Mouse (Mus musculus): ENCODE measurements at regions not wholly inside any gene's neighbourhood (a gene's known extent, or its start where the extent isn't known, plus 50 kb on each side); places are given as distances from the start of the nearest gene placed in this dataset.

GRCm38 (mm10) chr16:55460519-55460918 is 162.7 kb upstream of the Zpld1 start:
- DNase-seq (ENCODE audit: low spot score in 2 of 2) = no peak

- DNase-seq (ENCODE audit: low spot score in 2 of 2) = no peak
Observed at GRCm38 (mm10) chr16:55447581-55447980, 149.8 kb upstream of the Zpld1 start.

- DNase-seq (ENCODE audit: low spot score in 2 of 2) = no peak
Observed at GRCm38 (mm10) chr16:55442821-55443581, 145.2 kb upstream of the Zpld1 start.

GRCm38 (mm10) chr16:55435139-55435968 is 137.6 kb upstream of the Zpld1 start:
- no peak for DNase-seq (ENCODE audit: low spot score in 2 of 2)

- DNase-seq (ENCODE audit: low spot score in 2 of 2) = no peak
Observed at GRCm38 (mm10) chr16:55421569-55422342, 124.0 kb upstream of the Zpld1 start.

- no peak for DNase-seq (ENCODE audit: low spot score in 2 of 2)
Observed at GRCm38 (mm10) chr16:55420876-55421568, 123.2 kb upstream of the Zpld1 start.

GRCm38 (mm10) chr16:55418871-55419270 is 121.1 kb upstream of the Zpld1 start:
- DNase-seq (ENCODE audit: low spot score in 2 of 2) = no peak

- no peak for DNase-seq (ENCODE audit: low spot score in 2 of 2)
Observed at GRCm38 (mm10) chr16:55400818-55401217, 103.0 kb upstream of the Zpld1 start.

GRCm38 (mm10) chr16:55394864-55395263 is 97.1 kb upstream of the Zpld1 start:
- no peak for DNase-seq (ENCODE audit: low spot score in 2 of 2)

- DNase-seq (ENCODE audit: low spot score in 2 of 2) = no peak
Observed at GRCm38 (mm10) chr16:55390400-55390799, 92.6 kb upstream of the Zpld1 start.

GRCm38 (mm10) chr16:55379996-55380395 is 82.2 kb upstream of the Zpld1 start:
- DNase-seq (ENCODE audit: low spot score in 2 of 2) = no peak

GRCm38 (mm10) chr16:55379189-55379588 is 81.4 kb upstream of the Zpld1 start:
- no peak for DNase-seq (ENCODE audit: low spot score in 2 of 2)

- no peak for DNase-seq (ENCODE audit: low spot score in 2 of 2)
Observed at GRCm38 (mm10) chr16:55378701-55379100, 80.9 kb upstream of the Zpld1 start.

GRCm38 (mm10) chr16:55375922-55376321 is 78.1 kb upstream of the Zpld1 start:
- DNase-seq (ENCODE audit: low spot score in 2 of 2) = no peak

- no peak for DNase-seq (ENCODE audit: low spot score in 2 of 2)
Observed at GRCm38 (mm10) chr16:55357686-55358085, 59.9 kb upstream of the Zpld1 start.

GRCm38 (mm10) chr16:55356097-55356496 is 58.3 kb upstream of the Zpld1 start:
- DNase-seq (ENCODE audit: low spot score in 2 of 2) = no peak
